Mouse (Mus musculus) retina, postnatal 1 day (tissue): ENCODE results near the gene Pheta2.
A peak's percentile ranks its signal among the peaks of the same experiment; 100 is the strongest.
"Not testable (repeated sequence)": the region's sequence is repeated elsewhere in the genome, so short reads cannot be mapped to it uniquely, and the experiment has no call there.

Experiments used
- DNase-seq: peaks from one replicate; pipeline ENCODE4 v3.0.0-alpha.2; 2012

Gene Pheta2

GRCm38 (mm10) chr15:82372446-82372845 lies 33.7 kb downstream of the Pheta2 start:
- no peak for DNase-seq

GRCm38 (mm10) chr15:82372991-82373390 lies 34.2 kb downstream of the Pheta2 start:
- no peak for DNase-seq

GRCm38 (mm10) chr15:82374437-82374836 lies 35.7 kb downstream of the Pheta2 start:
- no peak for DNase-seq

DNA sequence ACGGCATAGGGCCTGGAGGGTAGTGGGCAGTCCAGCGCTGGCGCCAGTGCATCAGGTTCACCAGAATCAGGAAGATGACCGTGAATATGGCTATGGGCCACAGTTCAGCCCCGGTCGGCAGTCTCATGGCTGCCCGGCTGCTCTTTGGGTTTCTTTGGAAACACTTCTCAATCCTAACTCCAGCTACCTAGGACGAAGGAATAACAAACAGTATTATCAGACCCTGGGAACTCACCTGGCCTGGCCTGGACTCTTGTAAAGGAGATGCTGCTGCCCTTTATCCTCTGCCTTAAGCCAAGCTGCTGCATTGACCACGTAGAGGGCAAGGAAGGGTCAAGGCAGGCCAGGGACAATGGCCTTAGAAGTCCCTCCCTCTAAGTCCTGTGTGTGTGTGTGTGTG lies 37.1 kb downstream of the Pheta2 start:
- no peak for DNase-seq

- peak; percentile 83 for DNase-seq
Observed at GRCm38 (mm10) chr15:82376393-82377138, 37.8 kb downstream of the Pheta2 start.

DNA sequence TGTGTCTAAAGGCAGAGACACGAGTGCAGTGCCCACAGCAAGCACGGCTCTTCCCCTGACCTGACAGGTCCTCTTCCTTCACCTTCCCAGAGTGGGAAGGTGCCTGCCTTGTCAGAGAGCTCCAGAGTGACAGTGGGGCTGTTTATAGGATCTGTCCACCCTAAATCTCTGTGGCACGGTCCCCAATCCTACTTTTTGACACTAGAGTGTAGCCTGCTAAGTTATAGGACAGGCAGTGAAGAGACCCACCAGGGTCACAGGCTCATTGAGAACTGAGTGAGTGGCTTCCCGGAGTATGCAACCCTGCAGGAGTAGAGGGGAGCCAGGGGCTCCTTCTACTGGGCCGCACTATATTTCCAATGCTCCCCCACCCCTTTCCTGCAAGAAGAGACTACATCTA lies 39.0 kb downstream of the Pheta2 start:
- no peak for DNase-seq

DNA sequence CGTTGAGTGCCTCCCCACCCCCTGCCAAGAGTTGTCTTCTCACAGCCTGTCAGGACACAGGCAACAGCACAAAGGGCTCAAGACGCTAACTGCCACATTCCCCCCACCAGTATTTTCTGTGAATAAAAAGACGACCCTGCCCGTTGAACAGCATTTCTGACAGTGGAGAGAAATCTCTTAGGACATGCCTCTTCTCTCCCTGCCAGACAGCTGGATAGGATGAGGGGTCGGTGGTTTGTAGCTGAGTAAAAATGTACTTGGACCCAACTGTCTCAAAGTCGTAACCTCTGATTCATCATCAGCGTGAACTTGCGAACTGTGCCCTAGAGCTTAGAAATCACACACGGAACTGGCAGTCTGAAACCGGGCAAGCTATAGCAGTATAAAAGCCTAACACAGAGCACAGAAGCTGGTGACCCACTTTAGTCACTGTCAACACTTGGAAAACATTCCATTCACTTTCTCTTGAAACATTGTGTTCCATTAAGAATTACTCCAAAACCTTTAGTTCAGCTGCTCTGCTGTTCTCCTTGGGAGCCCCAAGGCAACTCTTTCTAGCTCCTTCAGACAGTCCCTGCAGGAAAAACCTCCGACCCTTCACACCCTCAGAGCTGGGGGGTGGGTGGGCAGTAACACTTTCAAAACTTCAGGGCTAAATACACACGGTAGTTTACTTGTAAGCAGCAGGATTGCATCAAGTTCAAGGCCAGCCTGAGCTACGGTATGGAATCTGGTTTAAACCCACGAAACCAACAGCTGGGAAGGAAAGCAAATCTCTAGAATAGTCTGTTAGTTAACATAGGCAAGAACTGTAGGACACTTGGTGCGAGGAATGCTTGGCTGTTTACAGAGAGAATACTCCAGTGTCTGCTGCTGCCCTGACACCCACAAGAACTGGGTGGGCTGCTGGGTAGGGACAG lies 39.8 kb downstream of the Pheta2 start:
- DNase-seq, result peak; percentile 40

DNA sequence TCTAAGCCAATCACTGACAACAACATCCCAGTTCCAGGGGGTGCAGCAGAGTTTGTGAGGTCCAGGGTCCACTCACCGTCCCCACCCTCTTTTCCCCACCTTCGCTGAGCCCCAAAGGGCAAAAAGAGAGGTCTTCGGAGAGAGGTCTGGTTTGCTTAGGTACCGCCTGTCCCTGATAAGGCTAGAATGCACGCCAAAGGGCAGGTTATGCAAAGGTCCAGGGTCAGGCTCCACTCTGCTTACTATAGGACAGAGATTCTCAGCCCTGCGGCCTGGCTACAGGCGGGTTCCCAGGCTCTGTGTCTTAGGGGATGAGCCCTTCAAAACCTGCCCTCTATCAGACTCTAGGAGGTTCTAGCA lies 40.7 kb downstream of the Pheta2 start:
- no peak for DNase-seq

GRCm38 (mm10) chr15:82379871-82380713 lies 41.4 kb downstream of the Pheta2 start, which contains the start of gene Cyp2d22:
Gene Cyp2d22, minus strand, starts transcription at chr15:82380260.
- DNase-seq, result peak; percentile 78

DNA sequence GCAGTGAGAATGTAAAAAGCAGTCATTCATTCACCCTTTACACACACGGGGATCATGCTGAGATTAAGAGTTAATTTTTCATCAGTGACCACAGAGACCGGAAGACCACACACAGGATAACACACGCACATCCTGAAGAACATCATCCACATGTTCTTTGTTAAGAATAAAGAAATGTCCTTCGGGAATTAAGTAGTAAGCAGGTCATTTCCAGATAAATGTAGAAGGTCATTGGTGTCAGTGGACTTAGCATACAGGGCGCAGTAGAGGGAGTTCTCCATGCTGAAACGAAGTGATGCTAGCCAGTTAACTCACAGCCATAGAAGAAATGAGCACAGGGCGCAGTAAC lies 41.9 kb downstream of the Pheta2 start:
- DNase-seq, result no peak

DNA sequence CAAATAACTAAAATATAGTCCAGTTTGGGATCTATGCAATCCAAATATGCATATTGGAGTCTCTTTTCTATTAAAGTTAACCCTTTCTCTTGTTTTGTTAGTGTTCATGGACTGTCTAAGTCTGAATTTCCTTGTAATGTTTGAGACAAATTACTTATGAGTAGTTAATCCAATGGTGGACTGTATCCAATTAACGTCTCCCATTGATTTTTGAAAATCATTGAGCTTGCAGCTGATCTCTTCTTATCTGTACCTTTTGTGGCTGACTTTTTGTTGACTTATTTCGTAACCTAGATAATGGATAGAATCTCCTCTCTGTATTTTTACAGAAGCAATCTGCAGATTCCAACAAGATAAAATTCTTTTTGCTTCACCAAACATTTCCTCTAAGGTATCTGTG lies 43.7 kb downstream of the Pheta2 start:
- DNase-seq, result no peak

- DNase-seq, result no peak
Observed at GRCm38 (mm10) chr15:82385729-82386128, 47.0 kb downstream of the Pheta2 start.

DNA sequence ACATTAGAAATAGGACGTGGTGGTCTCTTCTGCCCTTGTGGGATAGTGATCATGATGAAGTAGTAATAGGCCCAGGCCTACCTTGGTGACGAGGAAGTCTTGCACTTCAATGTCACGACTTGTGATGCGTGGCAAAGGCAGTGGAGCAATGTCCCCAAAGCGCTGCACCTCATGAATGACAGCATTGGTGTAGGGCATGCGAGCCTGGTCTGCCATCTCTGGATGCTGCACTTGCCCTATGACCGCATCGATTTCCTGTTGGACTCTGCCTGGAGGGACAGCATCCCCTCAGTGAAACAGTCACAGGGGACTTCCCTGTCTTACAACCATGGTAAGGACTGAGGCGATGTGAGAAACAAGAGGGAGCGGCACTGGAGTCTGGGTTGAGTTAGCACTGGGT lies 51.2 kb downstream of the Pheta2 start:
- DNase-seq, result not testable (repeated sequence)

DNA sequence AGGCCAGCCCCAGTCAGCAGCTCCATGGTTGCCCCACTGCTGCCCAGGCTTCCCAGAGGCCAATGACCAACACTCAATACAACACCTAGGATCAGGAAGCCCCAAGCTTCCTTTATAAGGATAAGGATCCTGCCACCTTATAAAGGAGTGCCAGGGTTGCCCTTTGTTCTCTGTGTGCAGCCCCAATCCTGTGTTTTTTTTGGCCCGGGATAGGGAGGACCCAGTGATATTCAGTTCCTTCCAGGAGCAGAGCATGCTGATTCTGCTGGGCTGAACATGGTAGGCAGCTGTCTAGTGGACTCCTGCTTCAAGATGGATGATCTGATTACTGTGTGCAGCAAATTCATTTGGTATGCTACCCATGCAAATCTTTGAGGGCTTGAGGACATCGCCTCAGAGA lies 55.2 kb downstream of the Pheta2 start, which contains the start of gene Cyp2d11:
Gene Cyp2d11, minus strand, starts transcription at position 101 of the 400 bp plus-strand sequence.
- not testable (repeated sequence) for DNase-seq
